Mouse (Mus musculus) liver, postnatal 0 days (tissue): ENCODE data around the gene Il31. TPM values are rescaled to one million over a fixed set of nuclear protein-coding genes. Genes with fewer than 3 reads are reported as not detected.
"Not testable (repeated sequence)": the region's sequence is repeated elsewhere in the genome, so short reads cannot be mapped to it uniquely, and the experiment has no call there.

Experiments
- ATAC-seq: fragments of 200-750 bp; cut with Nextera tagmentation; 2 replicates; pipeline ENCODE4 v1.8.0; 2017; ENCODE audit warnings: mild to moderate bottlenecking, moderate library complexity
- DNase-seq: peaks from one replicate; pipeline ENCODE4 v3.0.0-alpha.2; 2016
- H3K27ac ChIP-seq: fragments of 300-500 bp; sonication (generic); 2 replicates; pipeline ENCODE4 v1.5.1; 2014; ENCODE audit warnings: antibody characterized with exemption, moderate library complexity, mild to moderate bottlenecking, low read depth
- H3K27me3 ChIP-seq: fragments of 300-500 bp; sonication (generic); 2 replicates; pipeline ENCODE4 v1.6.1; 2014; ENCODE audit warnings: low read length, control low read depth, mixed read lengths; ENCODE audit not compliant: insufficient read depth
- H3K36me3 ChIP-seq: fragments of 300-500 bp; sonication (generic); replicated peaks from 2 replicates; pipeline ENCODE4 v1.6.1; 2014; ENCODE audit warnings: mild to moderate bottlenecking, control low read depth, low read length, moderate library complexity, mixed read lengths; ENCODE audit not compliant: insufficient read depth
- H3K4me1 ChIP-seq: fragments of 300-500 bp; sonication (generic); 2 replicates; pipeline ENCODE4 v1.6.1; 2014; ENCODE audit warnings: antibody characterized with exemption, mild to moderate bottlenecking, control low read depth; ENCODE audit not compliant: insufficient read depth
- H3K4me2 ChIP-seq: fragments of 300-500 bp; sonication (generic); 2 replicates; pipeline ENCODE4 v1.6.1; 2014; ENCODE audit warnings: low read depth, mild to moderate bottlenecking, low read length, moderate library complexity, mixed read lengths
- H3K4me3 ChIP-seq: fragments of 300-500 bp; sonication (generic); 2 replicates; pipeline ENCODE4 v1.5.1; 2014; ENCODE audit warnings: low read depth, low read length
- H3K9ac ChIP-seq: fragments of 300-500 bp; sonication (generic); replicated peaks from 2 replicates; pipeline ENCODE4 v1.6.1; 2014; ENCODE audit warnings: mild to moderate bottlenecking, moderate library complexity
- H3K9me3 ChIP-seq: fragments of 300-500 bp; sonication (generic); 2 replicates; pipeline ENCODE4 v1.6.1; 2016; ENCODE audit warnings: mild to moderate bottlenecking, control low read depth, low read length, mixed read lengths
- CTCF ChIP-seq: sonication (generic); IDR thresholded peaks from 2 replicates; pipeline ENCODE4 v1.5.1; 2016; ENCODE audit warnings: antibody characterized with exemption, low read depth
- EP300 ChIP-seq: IDR thresholded peaks from 2 replicates; pipeline ENCODE4 v1.6.1; 2016; ENCODE audit warnings: antibody characterized with exemption, low read depth, mild to moderate bottlenecking
- WGBS: fragments of 180-500 bp; shearing (Covaris S2); extraction: QIAGEN DNeasy Blood & Tissue Kit; methylation state at CpG from one replicate; pipeline ENCODE4 v1.1.7; 2014; ENCODE audit not compliant: insufficient replicate concordance; 5-methylcytosine and 5-hydroxymethylcytosine counted together
- polyA plus RNA-seq: library from polyadenylated mRNA; unstranded; fragments of >200 nt; fragmentation: Nextera tagmentation; extraction: Ambion mirVana; gene quantifications from 2 replicates; pipeline ENCODE4 v1.2.1, GENCODE M21; 2015

Il31 gene
- polyA plus RNA-seq, 1 experiment from 2014 or later = not detected

GRCm38 (mm10) chr5:123524393-123524750, 35.1 kb upstream of the Il31 start:
- Histone ChIP-seq H3K4me2 (peak overlapping the region; percentile 97), H3K4me1 (peaks cover 14% of the 10 kb centered on the region), H3K9ac (peak overlapping the region; percentile 42; the same call in 1 of the 2 replicates), H3K9me3 (no peaks in the 10 kb centered on the region), H3K27me3 (no peaks in the 10 kb centered on the region), H3K4me3 (peak overlapping the region; percentile 83), H3K36me3 (peaks cover 14% of the 10 kb centered on the region), H3K27ac (no peak overlapping the region)
- ATAC-seq (peak; percentile 93), DNase-seq (no peak)
- TF ChIP-seq EP300 = no peak
- peak; percentile 37 for TF ChIP-seq CTCF
- WGBS = under 1% methylated on average over 25 of the region's 27 CpGs

- peak within 1 kb of the TSS; percentile 80 for H3K9ac ChIP-seq
- no peaks in the 10 kb centered on the region for H3K27me3 ChIP-seq
- ATAC-seq = peak; percentile 98
- TF ChIP-seq CTCF (no peak), EP300 (no peak)
- peaks cover 14% of the 10 kb centered on the region for H3K4me1 ChIP-seq
- H3K4me2 ChIP-seq = peak within 1 kb of the TSS; percentile 97
- H3K9me3 ChIP-seq = no peaks in the 10 kb centered on the region
- DNase-seq = peak; percentile 100
- peak within 1 kb of the TSS; percentile 83 for H3K4me3 ChIP-seq
- H3K27ac ChIP-seq = peak within 1 kb of the TSS; percentile 62
- peaks cover 11% of the 10 kb centered on the region for H3K36me3 ChIP-seq
- under 1% methylated on average over 74 of the region's 82 CpGs for WGBS
These were observed 34.6 kb upstream of the Il31 start, which contains the start of gene Diablo for GRCm38 (mm10) chr5:123523692-123524392. Gene Diablo, minus strand, starts transcription at chr5:123524176.

GRCm38 (mm10) chr5:123522166-123522565, 32.9 kb upstream of the Il31 start:
- Histone ChIP-seq H3K27me3 (no peaks in the 10 kb centered on the region), H3K9me3 (no peaks in the 10 kb centered on the region), H3K36me3 (peaks cover 12% of the 10 kb centered on the region), H3K4me3 (no peak overlapping the region), H3K4me2 (no peak overlapping the region), H3K4me1 (peaks cover 14% of the 10 kb centered on the region), H3K27ac (no peak overlapping the region), H3K9ac (no peak overlapping the region)
- TF ChIP-seq EP300 = no peak
- TF ChIP-seq CTCF = no peak
- WGBS = 76% methylated on average over 1 of the region's 1 CpGs
- no peak for DNase-seq
- ATAC-seq = no peak

GRCm38 (mm10) chr5:123521621-123522020, 32.3 kb upstream of the Il31 start:
- TF ChIP-seq EP300 (no peak), CTCF (no peak)
- no peaks in the 10 kb centered on the region for H3K27me3 ChIP-seq
- no peak overlapping the region for H3K27ac ChIP-seq
- WGBS = 72% methylated on average over 1 of the region's 1 CpGs
- DNase-seq = no peak
- H3K4me3 ChIP-seq = no peak overlapping the region
- H3K4me2 ChIP-seq = no peak overlapping the region
- H3K9me3 ChIP-seq = no peaks in the 10 kb centered on the region
- peaks cover 14% of the 10 kb centered on the region for H3K4me1 ChIP-seq
- no peak overlapping the region for H3K9ac ChIP-seq
- H3K36me3 ChIP-seq = peaks cover 17% of the 10 kb centered on the region
- no peak for ATAC-seq

- Histone ChIP-seq H3K27ac (no peak overlapping the region), H3K36me3 (peaks cover 19% of the 10 kb centered on the region), H3K9me3 (no peaks in the 10 kb centered on the region), H3K4me2 (no peak overlapping the region), H3K4me3 (no peak overlapping the region), H3K9ac (no peak overlapping the region), H3K4me1 (peaks cover 14% of the 10 kb centered on the region), H3K27me3 (no peaks in the 10 kb centered on the region)
- WGBS = 92% methylated on average over 9 of the region's 9 CpGs
- ATAC-seq = no peak
- no peak for DNase-seq
- TF ChIP-seq CTCF (no peak), EP300 (no peak)
These were observed 31.4 kb upstream of the Il31 start for GRCm38 (mm10) chr5:123520666-123521065.

GRCm38 (mm10) chr5:123514871-123515270, 25.6 kb upstream of the Il31 start:
- DNase-seq (no peak), ATAC-seq (no peak)
- Histone ChIP-seq H3K4me3 (no peak overlapping the region), H3K4me2 (no peak overlapping the region), H3K27ac (no peak overlapping the region), H3K4me1 (no peaks in the 10 kb centered on the region), H3K27me3 (0 out of 2 replicates have a peak, but pooled peaks cover 4% of the 10 kb centered on the region), H3K36me3 (peaks cover 21% of the 10 kb centered on the region), H3K9ac (no peak overlapping the region), H3K9me3 (no peaks in the 10 kb centered on the region)
- WGBS = 90% methylated on average over 5 of the region's 5 CpGs
- TF ChIP-seq EP300 (no peak), CTCF (no peak)

- H3K9ac ChIP-seq = no peak overlapping the region
- peaks cover 13% of the 10 kb centered on the region; the same call in 1 of the 2 replicates for H3K4me1 ChIP-seq
- no peak overlapping the region for H3K4me2 ChIP-seq
- H3K27ac ChIP-seq = no peak overlapping the region
- TF ChIP-seq EP300 = no peak
- TF ChIP-seq CTCF = no peak
- peaks cover 8% of the 10 kb centered on the region for H3K36me3 ChIP-seq
- H3K4me3 ChIP-seq = no peak overlapping the region
- no peaks in the 10 kb centered on the region for H3K9me3 ChIP-seq
- H3K27me3 ChIP-seq = peaks cover 31% of the 10 kb centered on the region
- DNase-seq (no peak), ATAC-seq (peak; percentile 38)
- WGBS = 55% methylated on average over 3 of the region's 3 CpGs
These were observed 22.8 kb upstream of the Il31 start for GRCm38 (mm10) chr5:123512102-123512501.

DNA sequence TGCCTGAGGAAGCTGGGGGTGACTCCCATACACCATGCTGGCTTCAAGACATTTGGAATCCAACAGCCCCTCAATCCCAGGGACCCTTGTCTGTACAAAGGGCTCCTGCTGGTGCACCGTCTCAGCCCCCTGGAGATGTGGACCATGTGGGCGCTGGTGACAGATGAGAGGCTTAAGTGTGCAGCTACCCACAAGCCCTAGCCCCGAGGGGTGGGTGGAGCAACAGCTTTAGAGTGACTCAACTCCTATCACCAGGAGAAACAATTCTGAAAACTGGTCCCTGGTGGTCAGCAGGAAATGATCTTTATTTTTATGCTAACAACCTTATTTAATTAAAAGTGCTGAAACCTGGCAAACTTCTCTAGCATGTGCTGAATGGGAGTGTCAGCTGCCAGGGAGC, 22.1 kb upstream of the Il31 start:
- not testable (repeated sequence) for H3K36me3 ChIP-seq, H3K9ac ChIP-seq, H3K27ac ChIP-seq, ATAC-seq, DNase-seq, H3K9me3 ChIP-seq, H3K4me2 ChIP-seq, H3K4me3 ChIP-seq
- 67% methylated on average over 3 of the region's 3 CpGs for WGBS
- Histone ChIP-seq H3K4me1 (peaks cover 13% of the 10 kb centered on the region; the same call in 1 of the 2 replicates), H3K27me3 (peaks cover 33% of the 10 kb centered on the region)
